Mouse (Mus musculus): ENCODE measurements around the gene Camk1.

Gene Camk1

DNA sequence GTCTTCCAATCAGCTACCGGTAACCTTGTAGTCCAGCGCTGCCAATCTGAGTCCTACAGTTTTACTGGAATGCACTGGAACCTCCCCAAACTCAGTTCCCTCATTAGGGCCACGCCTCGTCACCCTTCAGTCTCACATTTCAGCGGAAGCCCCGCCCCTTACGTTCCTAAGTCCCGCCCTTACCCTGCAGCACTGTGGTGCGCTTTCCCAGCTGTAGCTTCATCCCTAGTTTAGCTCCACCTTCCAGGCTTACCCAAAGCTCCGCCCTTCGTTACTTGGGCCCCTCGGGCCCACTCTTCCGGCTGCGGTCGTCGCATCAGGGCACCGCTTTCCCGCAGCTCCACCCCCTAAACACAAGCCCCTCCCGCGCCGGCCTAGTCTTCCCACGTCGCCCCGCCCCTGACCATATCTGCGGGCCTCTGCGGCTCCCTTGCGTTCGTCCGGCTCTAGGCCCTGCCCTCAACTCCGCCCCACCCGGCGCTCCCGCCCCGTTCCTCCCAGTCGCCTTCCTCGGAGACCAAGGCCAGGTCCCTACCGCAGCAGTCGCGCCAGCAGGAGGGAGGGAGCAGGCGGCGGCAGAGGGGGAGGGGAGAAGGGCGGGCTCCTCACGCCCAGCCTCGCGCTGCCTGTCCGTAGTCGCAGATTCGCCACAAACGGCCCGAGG is 37.3 kb downstream of the Camk1 start:
- WGBS = under 1% methylated on average over 49 of the region's 50 CpGs

DNA sequence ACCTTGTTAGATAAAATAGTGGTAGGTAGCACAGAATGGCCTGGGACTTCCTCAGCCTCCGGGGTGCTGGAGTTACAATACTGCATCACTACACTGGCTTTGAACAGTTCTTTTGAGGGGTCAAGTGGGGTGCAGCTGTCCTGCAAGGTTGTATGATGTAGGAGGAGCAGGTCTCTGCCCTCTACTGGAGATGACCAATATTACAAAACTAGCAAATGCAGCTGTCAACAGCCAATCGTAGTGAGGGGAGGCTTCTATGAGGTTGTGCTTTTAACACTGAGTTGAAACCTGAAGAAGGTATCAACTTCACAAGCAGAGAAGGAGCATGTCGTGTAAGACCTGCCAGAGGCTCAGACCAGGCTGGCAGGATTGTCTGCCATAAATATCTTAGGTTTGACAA is 41.5 kb downstream of the Camk1 start:
- 20% methylated on average over 3 of the region's 3 CpGs for WGBS

DNA sequence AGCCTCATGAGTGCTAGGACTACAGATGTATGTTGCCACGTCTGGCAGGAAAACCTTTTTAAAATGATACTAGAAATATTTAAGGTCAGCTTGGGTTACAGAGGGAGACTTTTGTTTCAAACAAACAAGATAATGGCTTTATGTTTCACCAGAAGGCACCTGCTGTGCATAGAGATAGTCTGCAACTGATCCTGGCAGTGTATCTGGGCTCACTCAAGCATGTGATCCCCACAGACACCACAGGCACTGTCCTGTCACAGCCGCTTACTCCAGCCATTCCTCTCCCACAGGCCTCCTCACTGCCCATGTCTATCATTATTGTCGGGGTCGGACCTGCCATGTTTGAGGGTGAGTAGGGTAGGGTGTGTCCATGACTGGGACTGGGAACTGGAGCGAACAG is 42.4 kb downstream of the Camk1 start:
- 88% methylated on average over 5 of the region's 5 CpGs for WGBS

DNA sequence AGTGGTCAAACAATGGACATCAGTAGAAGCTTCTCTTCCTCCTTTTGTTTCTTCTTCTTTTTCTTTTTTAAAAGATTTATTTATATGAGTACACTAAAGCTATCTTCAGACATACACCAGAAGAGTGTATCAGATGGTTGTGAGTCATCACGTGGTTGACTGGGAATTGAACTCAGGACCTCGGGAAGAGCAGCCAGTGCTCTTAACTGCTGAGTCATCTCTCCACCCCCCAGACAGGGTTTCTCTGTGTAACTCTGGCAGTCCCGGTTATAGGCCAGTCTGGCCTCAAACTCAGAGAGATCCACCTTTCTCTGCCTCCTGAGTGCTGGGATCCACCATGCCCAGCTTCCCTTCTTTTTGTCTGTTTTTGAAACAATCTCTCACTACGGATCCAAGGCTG is 47.1 kb downstream of the Camk1 start:
- WGBS = 63% methylated on average over 4 of the region's 4 CpGs

DNA sequence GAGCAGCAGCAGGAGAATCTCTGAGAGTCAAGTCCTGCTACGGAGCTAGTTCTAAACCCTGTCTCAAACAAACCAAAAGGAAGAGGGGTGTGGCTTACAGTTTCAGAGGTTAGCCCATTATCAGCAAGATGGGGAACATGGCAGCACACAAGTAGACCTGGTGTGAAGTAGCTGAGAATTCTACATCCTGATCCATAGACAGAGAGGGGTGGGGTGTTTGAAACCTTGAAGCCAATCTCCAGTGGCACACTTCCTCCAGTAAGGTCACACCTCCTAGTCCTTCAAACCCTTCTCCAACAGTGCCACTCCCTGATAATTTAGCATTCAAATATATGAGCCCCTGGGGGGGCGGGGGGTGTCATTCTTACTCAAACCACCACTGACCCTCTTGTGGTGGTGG is 47.7 kb downstream of the Camk1 start:
- 92% methylated on average over 2 of the region's 2 CpGs for WGBS

DNA sequence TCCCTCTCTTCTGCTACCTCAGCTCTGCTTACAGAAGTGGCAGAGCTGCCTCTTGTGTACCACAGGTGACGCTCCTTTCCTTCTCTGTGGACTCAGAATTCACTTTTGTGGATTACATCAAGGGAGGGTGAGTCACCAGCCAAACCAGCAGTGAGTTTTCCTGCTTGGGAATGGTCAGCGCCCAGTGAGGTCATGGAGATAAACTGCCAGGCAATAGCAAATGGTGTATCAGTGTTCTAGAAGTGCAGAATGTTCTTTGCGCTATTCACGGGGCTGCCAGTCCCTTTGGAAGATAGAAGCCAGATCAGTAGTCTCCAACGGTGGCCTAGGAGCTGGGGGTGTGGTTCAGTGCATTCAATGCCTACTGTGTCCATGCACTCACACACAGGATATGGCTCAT is 50.8 kb downstream of the Camk1 start:
- WGBS = 66% methylated on average over 5 of the region's 5 CpGs

DNA sequence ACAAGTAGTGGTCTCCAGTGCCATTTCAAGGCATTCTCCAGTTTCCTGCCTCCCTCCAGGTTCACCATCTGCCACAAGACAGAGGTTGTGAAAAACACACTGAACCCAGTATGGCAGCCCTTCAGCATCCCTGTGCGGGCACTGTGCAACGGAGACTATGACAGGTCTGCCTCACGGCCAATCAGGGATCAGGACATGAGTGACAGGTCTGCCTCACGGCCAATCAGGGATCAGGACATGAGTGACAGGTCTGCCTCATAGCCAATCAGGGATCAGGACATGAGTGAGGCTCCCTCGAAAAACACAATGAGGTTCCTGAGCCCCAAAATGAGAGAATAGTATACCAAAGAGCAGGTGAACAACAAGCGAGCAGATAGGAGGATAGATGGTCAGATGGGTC is 53.4 kb downstream of the Camk1 start:
- 73% methylated on average over 6 of the region's 6 CpGs for WGBS

DNA sequence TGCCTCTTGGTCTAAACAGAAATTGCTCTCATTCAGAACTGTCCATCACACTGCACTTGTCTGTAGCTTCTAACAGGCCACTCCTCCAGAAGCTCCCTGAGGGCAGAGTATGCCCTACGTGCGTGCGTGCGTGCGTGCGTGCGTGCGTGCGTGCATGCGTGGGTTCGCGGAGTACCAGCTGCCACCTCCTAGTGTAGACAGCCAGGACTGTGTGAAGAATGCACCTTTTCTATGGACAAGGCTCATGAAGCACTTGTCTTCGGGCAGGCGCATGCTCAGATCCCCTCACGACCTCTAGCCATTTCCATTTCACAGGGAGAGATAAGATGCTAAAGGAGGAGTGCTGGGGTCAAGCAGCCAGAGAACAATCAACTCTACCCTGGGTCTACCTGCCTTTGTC is 54.4 kb downstream of the Camk1 start:
- WGBS = 93% methylated on average over 15 of the region's 15 CpGs

DNA sequence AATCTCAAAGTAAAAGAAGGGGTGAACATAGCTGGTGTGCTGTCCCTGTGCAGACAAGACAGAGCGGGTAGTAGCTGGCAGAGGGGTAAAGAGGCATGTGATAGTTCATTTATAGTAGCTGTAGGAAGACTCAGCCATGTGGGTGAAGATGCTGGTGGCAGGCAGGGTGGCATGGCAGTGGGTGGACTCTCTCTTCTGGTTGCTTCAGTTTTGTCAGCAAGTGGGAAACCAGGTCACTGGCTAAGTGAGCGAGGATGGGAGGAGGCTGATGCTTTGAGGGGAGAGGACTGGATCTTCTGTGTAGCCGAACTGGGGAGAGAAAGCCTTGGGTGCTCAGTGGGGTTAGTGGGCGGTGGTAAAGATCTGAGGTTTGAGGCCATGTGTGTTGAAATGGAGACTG is 56.5 kb downstream of the Camk1 start:
- 56% methylated on average over 4 of the region's 4 CpGs for WGBS

DNA sequence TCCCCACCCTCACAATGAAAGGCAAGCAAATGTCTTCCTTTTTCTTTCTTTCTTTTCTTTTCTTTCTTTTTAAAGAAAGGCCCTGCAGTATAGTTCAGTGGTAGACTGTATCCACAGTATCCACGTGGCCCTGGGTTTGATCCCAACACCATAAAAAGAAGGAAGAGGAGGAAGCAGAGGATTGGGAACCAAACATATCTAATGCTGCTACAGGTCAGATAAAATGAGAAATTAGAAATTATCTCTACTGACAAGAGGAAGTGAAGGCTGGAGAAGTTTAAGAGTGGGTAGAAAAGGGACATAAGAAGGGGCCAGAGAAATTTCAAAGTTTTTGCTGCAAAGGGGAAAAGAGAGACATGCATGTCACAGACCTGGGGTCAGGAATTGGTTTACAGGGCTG is 57.5 kb downstream of the Camk1 start:
- WGBS = 81% methylated on average over 1 of the region's 1 CpGs

DNA sequence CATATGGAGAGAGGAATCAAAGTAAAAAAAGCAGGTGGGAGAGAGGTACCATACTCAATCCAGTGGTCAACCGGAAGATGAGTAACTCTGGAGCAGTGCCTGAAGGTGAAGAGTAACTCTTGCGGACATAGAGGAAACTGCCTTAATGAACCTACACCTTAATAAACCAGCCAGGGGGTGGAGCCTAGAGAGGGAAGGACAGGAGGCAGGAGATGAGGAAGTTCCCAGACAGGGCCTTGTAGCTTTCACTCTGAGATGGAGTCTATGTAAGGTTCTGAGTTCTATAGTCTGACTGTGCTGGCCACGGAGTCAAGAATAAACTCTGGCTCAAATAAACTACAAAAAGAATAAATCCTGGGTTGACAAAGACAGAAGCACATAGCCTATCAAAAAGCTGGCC is 58.9 kb downstream of the Camk1 start:
- 80% methylated on average over 3 of the region's 3 CpGs for WGBS
